Mouse (Mus musculus) spleen, adult 18-20 months (tissue): ENCODE data around the gene Galntl6.

Experiments
- DNase-seq, 2 experiments: peaks; one replicate each; pipeline ENCODE4 v3.0.0; 2022; ENCODE audit warnings: mixed read lengths in 2 of 2

Galntl6 gene

DNA sequence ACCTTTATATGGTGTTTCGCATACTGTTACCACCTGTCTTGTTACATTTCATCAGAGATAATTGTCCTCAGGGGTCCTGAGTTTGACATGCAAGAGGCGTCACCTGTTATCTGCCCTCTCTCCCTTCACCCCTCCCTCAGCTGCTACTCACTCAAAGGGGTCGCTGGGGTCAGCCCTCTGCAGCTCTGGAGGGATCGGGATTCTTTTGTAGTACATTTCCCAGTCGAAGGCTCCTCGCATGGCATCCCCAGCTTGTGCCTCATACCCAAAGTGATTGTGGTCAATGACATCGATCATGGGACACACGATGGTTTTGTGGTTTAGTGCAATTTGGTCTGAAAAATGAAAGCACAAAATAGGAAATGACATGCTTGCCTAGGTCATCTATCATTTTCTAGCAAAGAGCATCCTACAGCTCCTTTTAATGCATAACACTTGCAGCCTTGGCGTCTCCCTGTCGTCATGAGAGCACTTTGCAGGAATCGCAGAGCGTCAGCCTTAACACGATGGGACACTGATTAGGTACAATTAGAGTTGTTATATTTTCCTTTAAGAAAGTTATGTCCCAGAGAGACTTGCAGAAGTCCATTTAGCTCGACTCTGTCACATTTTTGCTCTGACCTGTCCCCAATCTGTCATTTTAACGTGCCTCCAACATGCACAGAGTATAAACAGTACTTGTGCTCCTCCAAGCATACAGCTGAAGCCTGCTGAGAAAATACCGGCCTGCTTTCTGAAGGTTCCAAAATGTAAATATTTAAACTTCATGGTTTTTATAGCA is 954.1 kb downstream of the Galntl6 start:
- DNase-seq, result no peak

GRCm38 (mm10) chr8:57955501-57955900 is 956.9 kb downstream of the Galntl6 start:
- DNase-seq, result no peak

GRCm38 (mm10) chr8:57941113-57941512 is 971.3 kb downstream of the Galntl6 start:
- no peak for DNase-seq

- no peak for DNase-seq
These were observed 972.5 kb downstream of the Galntl6 start for GRCm38 (mm10) chr8:57939856-57940420.

- peak in 1 of 2 experiments; percentile 4 for DNase-seq
These were observed 973.1 kb downstream of the Galntl6 start for GRCm38 (mm10) chr8:57939177-57939855.

- no peak for DNase-seq
These were observed 985.4 kb downstream of the Galntl6 start for GRCm38 (mm10) chr8:57927074-57927473.

GRCm38 (mm10) chr8:57923556-57923955 is 988.9 kb downstream of the Galntl6 start:
- no peak for DNase-seq

DNA sequence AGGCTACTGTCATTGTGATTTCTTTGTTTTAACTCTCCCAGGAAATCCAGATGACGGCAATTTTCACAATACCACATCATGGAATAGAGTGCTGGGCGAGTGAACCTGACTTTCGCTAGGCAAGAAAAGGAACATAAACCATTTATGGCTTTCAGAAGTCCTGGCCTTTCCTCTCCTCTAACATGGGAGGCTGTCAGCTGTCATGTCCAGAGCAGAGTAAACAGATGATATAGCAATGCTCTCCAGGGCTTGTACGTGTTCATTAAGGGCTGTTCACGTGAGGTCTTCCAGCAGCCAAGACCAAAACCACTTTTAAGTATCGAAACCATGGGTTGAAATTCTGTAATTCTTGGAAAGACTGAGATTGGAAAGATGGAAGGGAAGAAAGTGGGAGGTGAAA is 989.3 kb downstream of the Galntl6 start:
- no peak for DNase-seq

DNA sequence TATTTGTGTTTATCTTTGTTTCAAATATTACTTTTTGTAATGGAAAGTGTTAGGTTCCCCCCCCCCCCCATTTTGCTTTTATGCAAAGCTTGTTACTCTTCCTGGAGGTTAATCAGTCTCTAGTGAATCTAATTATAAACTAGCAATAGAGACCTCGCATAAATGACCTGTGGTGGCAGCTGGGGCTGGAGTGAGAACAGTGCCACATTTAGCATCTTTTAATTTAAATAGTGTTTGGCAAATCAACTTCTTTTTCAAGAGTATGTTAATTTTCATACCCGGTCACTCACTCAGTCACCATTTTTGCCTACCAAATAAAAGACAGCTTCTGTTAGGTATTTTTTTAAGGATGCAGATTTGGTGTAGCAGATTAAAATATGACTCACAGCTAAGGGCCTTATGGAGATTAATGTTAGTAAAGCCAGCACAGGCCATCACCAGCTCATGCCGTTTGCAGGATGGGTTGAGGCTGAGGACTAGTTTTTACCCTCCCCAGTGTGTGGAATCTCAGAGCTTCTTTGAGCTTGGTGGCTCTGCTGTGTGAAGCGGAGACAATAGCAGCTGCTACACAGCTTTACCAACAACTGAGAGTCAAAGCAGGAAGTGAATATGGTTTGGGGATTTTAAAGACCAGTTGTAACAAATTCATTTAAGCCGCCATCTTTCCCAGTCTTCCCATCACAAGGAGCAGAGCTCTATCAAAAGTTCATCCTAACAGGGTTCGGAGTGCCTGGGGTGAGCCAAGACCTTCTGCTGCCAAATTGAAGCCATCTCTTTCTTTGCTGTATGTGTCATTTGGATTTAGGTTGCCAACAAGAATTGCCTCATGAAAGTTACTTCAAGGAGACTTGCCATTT is 990.0 kb downstream of the Galntl6 start:
- DNase-seq, result no peak

DNA sequence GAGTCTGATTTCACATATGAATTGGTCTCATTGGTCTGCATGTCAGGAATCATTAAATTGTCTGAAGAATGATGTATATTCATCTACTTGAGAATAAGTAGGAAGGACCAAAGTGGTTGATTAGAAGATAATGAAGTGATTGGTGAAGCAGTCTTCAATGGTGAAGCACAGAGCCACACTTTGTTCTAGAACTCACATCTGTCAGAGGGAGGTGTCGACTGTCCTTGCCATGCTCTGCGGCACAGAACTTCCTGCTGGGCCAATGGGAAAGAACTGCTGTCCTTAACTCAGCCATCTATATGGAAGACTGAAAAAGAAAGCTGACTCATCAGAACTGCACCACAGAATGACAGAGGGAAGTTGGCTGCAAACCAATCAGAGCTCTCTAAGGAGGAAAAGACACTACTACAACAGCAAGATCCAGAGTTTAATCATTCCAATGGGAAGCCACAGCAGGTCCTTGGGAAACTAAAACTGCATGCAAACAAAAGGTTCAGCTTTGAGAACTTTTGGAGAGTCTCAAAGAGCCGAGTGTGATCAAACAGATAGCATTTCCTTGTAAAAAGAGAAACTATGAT is 992.0 kb downstream of the Galntl6 start:
- DNase-seq, result no peak

DNA sequence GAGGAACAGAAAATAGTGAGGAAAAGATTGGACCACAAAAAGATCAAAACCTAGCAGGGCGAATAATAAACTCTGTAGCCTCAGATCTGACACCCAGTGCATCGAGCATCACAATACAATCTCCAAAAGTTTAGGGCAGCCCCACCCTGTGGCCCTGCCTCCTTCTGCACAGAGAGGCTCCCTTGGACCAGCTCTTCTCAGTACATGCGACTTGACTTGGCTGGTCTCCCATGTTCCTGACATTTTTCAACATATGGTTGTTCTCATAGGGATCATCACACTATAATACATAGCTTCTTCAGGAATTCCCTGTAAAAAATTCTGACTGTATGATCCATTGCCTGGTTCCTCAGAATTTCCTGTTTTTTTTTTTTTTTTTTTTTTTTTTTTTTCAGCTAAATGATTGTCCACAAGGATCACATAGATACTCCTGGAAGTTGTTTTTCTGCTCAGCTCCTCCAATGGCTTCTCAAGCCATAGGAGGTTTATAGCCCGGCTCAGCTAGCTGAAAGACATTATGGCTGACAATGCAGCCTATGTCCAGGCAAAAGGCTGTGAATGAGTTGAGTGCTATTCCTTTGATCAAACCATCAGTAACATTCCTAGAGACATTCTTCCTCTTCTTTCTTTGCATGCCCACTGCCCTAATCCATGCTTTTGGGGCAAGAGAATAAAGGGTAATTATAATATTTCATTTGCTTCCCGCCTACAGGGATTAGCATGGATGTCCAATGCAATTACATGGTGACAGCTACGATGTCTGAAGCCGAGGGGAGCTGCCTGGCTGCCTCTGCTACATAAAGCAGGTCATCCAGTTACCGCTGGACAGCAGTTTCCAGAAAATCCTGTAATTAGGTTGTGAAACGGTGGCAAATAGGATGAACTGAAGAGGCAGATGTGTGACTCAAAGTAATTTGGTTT is 993.5 kb downstream of the Galntl6 start:
- DNase-seq, result no peak

GRCm38 (mm10) chr8:57893360-57893759 is 1019.1 kb downstream of the Galntl6 start:
- DNase-seq, result no peak

GRCm38 (mm10) chr8:57892115-57892514 is 1020.3 kb downstream of the Galntl6 start:
- no peak for DNase-seq

DNA sequence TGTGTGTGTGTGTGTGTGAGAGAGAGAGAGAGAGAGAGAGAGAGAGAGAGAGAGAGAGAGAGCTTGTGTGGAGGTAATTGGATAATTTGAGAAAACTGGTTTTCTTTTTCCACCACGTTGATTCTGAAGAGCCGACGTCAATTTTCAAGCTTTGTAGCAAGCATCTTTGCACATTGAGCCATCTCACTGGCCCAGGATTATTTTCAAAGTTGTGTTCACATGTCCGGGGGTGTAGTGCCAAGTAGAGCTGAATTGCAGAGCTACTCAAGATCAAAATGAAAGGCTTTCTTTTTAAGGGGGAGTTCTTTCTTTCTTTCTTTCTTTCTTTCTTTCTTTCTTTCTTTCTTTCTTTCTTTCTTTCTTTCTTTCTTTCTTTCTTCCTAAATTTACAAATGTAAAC is 1022.3 kb downstream of the Galntl6 start:
- DNase-seq, result no peak

DNA sequence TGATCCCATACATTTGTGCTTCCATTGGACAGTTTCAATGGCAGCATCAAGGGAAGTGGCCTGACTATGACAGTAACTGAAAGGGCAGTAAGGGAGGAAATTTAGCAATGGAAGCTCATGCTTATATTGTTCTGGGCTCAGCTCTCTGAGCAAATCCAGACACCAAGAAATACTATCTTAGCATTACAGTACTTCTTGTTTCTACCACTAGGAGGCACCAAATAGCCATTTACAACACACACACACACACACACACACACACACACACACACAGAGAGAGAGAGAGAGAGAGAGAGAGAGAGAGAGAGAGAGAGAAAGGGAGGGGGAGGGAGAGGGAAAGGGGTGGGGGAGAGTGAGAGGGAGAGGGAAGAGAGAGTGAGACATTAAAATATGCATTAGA is 1023.6 kb downstream of the Galntl6 start:
- DNase-seq, result no peak

DNA sequence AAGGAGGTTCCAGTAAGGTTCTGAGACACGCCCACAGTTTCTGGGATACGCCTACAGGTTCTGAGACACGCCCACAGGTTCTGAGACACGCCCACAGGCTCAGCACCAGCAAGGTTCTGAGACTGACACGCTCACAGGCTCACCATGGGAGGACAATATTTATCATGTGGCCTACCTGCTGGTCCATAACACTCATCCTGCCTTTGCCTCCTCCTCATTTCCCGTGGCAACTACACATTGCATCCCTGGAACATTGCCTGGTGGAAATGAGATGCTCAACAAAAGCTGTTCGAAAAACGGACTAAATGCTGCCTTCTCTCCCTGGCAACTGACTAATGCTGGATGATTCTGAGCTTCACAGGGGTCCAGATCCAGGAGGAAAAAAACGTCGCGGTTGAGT is 1033.0 kb downstream of the Galntl6 start:
- DNase-seq, result no peak

GRCm38 (mm10) chr8:57849074-57849473 is 1063.4 kb downstream of the Galntl6 start:
- no peak for DNase-seq

- no peak for DNase-seq
These were observed 1069.0 kb downstream of the Galntl6 start for GRCm38 (mm10) chr8:57843461-57843860.

GRCm38 (mm10) chr8:57842462-57843391 is 1069.7 kb downstream of the Galntl6 start:
- DNase-seq, result no peak

- DNase-seq, result no peak
These were observed 1071.0 kb downstream of the Galntl6 start for GRCm38 (mm10) chr8:57841446-57841845.
